Mouse (Mus musculus): Measurements from ENCODE around the gene Osbpl3.

Osbpl3 gene

DNA sequence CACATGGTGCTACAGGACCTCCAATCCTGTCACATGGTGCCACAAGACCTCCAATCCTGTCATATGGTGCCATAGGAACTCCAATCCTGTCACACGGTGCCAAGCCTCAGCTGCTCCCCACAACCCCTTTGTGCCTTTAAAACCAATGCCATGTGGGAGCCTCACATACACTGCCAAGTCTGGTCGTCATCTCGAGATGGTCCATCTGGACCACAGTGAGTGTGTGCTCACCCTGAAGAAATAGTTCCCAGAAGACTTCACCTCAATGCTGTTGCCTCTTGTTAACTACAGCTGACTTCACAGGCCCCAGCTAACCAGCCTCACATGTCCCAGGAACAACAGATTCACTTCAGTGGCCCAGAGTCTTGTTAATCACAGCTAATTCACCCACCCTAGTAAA, 169.1 kb downstream of the Osbpl3 start:
- in situ Hi-C loops (cut with MboI), result loop anchor here (25.0 kb wide), 1 partner anchor 775 kb away; no protein-coding TSS in a partner anchor

GRCm38 (mm10) chr6:50279642-50280041, 176.4 kb downstream of the Osbpl3 start:
- in situ Hi-C loops (cut with MboI), result loop anchor here (25.0 kb wide), 1 partner anchor 767 kb away; no protein-coding TSS in a partner anchor

DNA sequence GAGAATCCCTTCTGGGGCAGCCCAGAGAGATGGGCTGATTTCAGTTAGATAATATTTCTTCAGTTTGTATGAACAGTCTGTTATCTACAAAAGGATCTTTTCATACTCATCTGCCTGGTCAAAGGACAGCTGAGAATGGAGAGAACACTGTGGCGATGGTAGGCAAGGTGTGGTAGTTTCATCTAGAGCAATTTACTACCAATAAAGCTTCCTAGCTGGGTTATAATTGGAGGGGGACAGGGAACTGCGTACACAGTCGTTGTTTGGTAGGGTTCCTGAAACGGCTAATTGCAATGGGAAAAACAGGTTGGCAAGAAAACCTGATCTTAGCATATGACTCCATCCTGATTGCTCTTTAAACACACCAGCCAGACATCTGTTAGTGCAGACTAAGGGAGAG, 182.1 kb downstream of the Osbpl3 start:
- in situ Hi-C loops (cut with MboI), result no loop called here

- in situ Hi-C loops (cut with MboI), result no loop called here
These were observed 182.6 kb downstream of the Osbpl3 start for GRCm38 (mm10) chr6:50273416-50273815.

- in situ Hi-C loops (cut with MboI), result no loop called here
These were observed 192.3 kb downstream of the Osbpl3 start, which contains the start of gene Gsdme for GRCm38 (mm10) chr6:50263670-50264069. TSS of gene Gsdme (minus strand) at chr6:50263862.

- in situ Hi-C loops (cut with MboI), result no loop called here
These were observed 193.7 kb downstream of the Osbpl3 start for GRCm38 (mm10) chr6:50262310-50262709.

DNA sequence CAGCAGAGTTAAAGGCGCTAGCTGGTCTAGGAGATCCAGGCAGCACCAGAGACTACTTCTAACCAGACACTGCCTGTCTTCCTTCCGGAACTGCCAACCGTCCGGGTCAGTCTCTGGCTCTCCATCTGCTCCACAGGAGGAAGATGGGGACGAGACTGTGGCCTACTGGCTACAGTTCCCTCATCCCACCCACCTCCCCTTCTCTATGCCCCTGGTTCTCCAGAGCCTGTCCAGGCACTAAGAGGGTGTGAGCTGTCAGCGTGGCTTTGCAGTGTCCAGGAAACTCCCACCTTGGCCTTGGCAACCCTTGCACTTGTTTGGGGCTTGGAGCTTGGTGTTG, 194.1 kb downstream of the Osbpl3 start:
- in situ Hi-C loops (cut with MboI), result no loop called here

DNA sequence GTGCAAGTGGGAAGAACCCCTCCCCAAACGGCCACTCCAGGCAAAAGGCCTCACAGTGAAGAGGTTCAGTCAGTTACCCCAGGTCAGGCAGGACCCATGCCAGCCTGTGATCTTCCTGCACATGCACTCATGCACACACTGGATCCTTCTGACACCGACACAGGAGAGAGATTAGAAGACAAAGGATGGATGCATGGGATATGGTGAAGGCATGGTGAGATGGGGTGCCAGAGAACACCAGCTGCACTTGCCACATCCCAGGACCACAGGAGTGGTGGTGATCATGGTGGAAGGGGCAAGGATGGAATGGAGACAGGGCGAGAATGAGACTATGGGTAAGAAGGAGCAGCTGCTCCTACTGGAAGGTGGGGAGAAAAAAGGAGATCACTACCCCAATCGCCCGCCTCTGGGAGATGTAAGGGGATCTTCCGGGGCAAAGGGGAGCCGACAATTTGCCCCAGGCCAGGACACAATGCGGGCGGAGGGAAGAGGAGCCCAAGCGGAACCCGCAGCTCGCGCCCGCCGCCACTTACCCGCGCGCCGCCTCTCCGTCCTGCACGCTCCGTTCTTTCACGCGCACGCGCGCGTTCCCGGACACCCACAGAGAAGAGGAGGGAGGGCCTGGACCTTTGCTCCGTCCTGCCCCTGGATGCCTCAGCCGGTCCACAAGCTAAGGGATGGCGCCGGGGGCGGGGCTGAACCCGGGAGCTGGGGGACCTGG, 194.6 kb downstream of the Osbpl3 start:
- in situ Hi-C loops (cut with MboI), result no loop called here

DNA sequence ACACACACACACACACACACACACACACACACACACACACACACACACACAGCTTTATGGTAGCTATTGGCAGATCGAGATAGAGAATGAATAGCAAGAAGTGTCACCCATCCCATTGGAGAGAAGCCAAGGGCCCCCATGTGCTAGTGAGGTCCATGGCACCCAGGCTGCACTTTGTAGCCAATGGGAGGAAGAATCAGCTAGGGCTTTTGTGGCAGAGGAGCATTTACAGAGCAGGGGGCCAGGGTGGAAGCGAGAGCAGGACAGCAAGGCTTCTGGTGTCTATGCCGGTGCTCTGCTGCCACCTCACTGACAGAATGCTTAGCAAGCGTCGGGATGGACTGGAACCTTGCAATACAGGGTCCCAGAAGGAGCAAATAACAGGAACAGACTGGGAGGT, 200.6 kb downstream of the Osbpl3 start:
- in situ Hi-C loops (cut with MboI), result no loop called here

DNA sequence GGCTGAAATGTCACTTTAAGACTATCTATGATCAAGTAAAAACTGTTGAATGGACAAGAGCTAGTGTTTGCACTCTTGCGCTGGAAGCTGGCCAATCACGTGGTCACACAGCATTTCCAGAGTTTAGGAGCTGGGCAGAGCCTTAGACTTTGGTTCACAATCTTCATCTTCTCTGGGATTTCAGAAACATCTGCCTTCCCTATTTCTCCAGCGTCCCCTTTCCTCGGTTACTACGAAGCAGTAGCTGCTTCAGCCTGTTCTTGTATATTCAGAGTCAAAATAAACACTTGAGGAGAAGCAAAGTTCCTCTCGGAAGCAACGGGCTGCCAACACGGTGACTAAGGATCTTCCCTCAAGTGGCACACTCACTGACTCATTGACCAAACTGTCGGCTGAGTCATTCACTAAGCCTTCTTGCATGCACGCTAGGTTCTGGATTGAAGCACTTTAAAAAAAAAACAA, 201.2 kb downstream of the Osbpl3 start:
- in situ Hi-C loops (cut with MboI), result no loop called here

GRCm38 (mm10) chr6:50252690-50253089, 203.3 kb downstream of the Osbpl3 start:
- in situ Hi-C loops (cut with MboI), result no loop called here

- in situ Hi-C loops (cut with MboI), result no loop called here
These were observed 208.2 kb downstream of the Osbpl3 start for GRCm38 (mm10) chr6:50247791-50248190.

GRCm38 (mm10) chr6:50247356-50247755, 208.6 kb downstream of the Osbpl3 start:
- in situ Hi-C loops (cut with MboI), result no loop called here

- in situ Hi-C loops (cut with MboI), result no loop called here
These were observed 211.0 kb downstream of the Osbpl3 start for GRCm38 (mm10) chr6:50244967-50245366.

- in situ Hi-C loops (cut with MboI), result no loop called here
These were observed 211.9 kb downstream of the Osbpl3 start for GRCm38 (mm10) chr6:50244126-50244525.

Measured in mature B cell (primary cell).